Mouse (Mus musculus): Measurements from ENCODE around the gene Tmem100.
A peak's percentile ranks its signal among the peaks of the same experiment; 100 is the strongest.

Gene Tmem100

GRCm38 (mm10) chr11:90029841-90030398, at the start of gene Tmem100:
Gene Tmem100 (plus strand): TSS chr11:90030348.
- DNase-seq (ENCODE audit: low read depth, low spot score), result no peak

GRCm38 (mm10) chr11:89982918-89983317, 47.2 kb upstream of the Tmem100 start:
- no peak for DNase-seq (ENCODE audit: low read depth, low spot score)

- DNase-seq (ENCODE audit: low read depth, low spot score), result no peak
Measured at GRCm38 (mm10) chr11:89984436-89984835, 45.7 kb upstream of the Tmem100 start.

GRCm38 (mm10) chr11:89985200-89986187, 44.7 kb upstream of the Tmem100 start:
- DNase-seq (ENCODE audit: low read depth, low spot score), result peak; percentile 83

- DNase-seq (ENCODE audit: low read depth, low spot score), result peak; percentile 81
Measured at GRCm38 (mm10) chr11:89986516-89986915, 43.6 kb upstream of the Tmem100 start.

GRCm38 (mm10) chr11:89988936-89989589, 41.1 kb upstream of the Tmem100 start:
- peak; percentile 74 for DNase-seq (ENCODE audit: low read depth, low spot score)

GRCm38 (mm10) chr11:89991661-89992060, 38.5 kb upstream of the Tmem100 start:
- no peak for DNase-seq (ENCODE audit: low read depth, low spot score)

- no peak for DNase-seq (ENCODE audit: low read depth, low spot score)
Measured at GRCm38 (mm10) chr11:89994706-89995105, 35.4 kb upstream of the Tmem100 start.

- no peak for DNase-seq (ENCODE audit: low read depth, low spot score)
Measured at GRCm38 (mm10) chr11:89995596-89995995, 34.6 kb upstream of the Tmem100 start.

- no peak for DNase-seq (ENCODE audit: low read depth, low spot score)
Measured at GRCm38 (mm10) chr11:89996406-89996805, 33.7 kb upstream of the Tmem100 start.

- DNase-seq (ENCODE audit: low read depth, low spot score), result peak; percentile 12
Measured at GRCm38 (mm10) chr11:89996856-89997255, 33.3 kb upstream of the Tmem100 start.

- DNase-seq (ENCODE audit: low read depth, low spot score), result peak; percentile 20
Measured at GRCm38 (mm10) chr11:89998996-89999770, 31.0 kb upstream of the Tmem100 start.

GRCm38 (mm10) chr11:90000666-90001065, 29.5 kb upstream of the Tmem100 start:
- DNase-seq (ENCODE audit: low read depth, low spot score), result no peak

- DNase-seq (ENCODE audit: low read depth, low spot score), result no peak
Measured at GRCm38 (mm10) chr11:90001396-90002230, 28.5 kb upstream of the Tmem100 start.

GRCm38 (mm10) chr11:90002231-90002986, 27.7 kb upstream of the Tmem100 start, which contains the start of gene Pctp:
Gene Pctp (minus strand): TSS chr11:90002894.
- DNase-seq (ENCODE audit: low read depth, low spot score), result peak; percentile 96

- no peak for DNase-seq (ENCODE audit: low read depth, low spot score)
Measured at GRCm38 (mm10) chr11:90002987-90003348, 27.2 kb upstream of the Tmem100 start.

GRCm38 (mm10) chr11:90003386-90003785, 26.8 kb upstream of the Tmem100 start:
- DNase-seq (ENCODE audit: low read depth, low spot score), result no peak

GRCm38 (mm10) chr11:90006111-90006510, 24.0 kb upstream of the Tmem100 start:
- no peak for DNase-seq (ENCODE audit: low read depth, low spot score)

GRCm38 (mm10) chr11:90007791-90008531, 22.2 kb upstream of the Tmem100 start:
- DNase-seq (ENCODE audit: low read depth, low spot score), result no peak
